Mouse (Mus musculus): Measurements from ENCODE around the gene Akap8l. TPM values are rescaled to one million over a fixed set of nuclear protein-coding genes. Genes with fewer than 3 reads are reported as not detected.

Gene Akap8l
- polyA plus RNA-seq, 1 experiment from 2014 or later: 63.2 TPM

DNA sequence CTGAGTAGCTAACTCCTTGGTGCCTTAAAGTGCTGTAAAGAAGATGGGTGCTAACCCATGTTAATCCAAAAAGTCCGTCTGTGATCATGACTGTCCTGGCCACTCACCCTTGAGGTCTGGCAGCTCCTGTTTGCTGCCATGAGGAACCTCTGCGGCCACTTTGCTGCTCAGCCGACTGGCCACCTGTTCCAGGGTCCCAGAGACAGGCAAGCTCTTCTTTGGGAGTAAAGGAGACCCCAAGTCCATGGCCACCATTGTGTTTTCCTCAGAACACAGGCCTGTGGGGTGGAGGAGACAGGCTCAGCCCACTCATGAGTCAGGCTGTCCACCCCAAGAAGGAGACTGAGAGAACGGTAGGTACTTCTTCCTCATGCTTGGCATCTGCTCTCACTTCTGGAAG is 12.3 kb upstream of the Akap8l start:
- no peak overlapping the region for H3K27ac ChIP-seq
- ATAC-seq (replicated peaks; ENCODE audit: low FRiP score, low read depth): no peak
- WGBS: 85% methylated on average over 4 of the region's 4 CpGs
- H3K9me3 ChIP-seq (replicated peaks; ENCODE audit: low read length): no peaks in the 10 kb centered on the region
- H3K27me3 ChIP-seq (ENCODE audit: insufficient read depth, low read length): no peaks in the 10 kb centered on the region
- DNase-seq (ENCODE audit: low spot score): no peak
- H3K4me1 ChIP-seq (replicated peaks; ENCODE audit: insufficient read depth, low read length): peaks cover 8% of the 10 kb centered on the region
- peak overlapping the region; percentile 75; the same call in 1 of the 2 replicates for H3K4me3 ChIP-seq (replicated peaks; ENCODE audit: low read depth, low read length)
- H3K4me2 ChIP-seq (ENCODE audit: low read length): peak overlapping the region; percentile 89
- H3K9ac ChIP-seq (ENCODE audit: low read depth, low read length): peak overlapping the region; percentile 96; the same call in 1 of the 2 replicates
- peaks cover 35% of the 10 kb centered on the region for H3K36me3 ChIP-seq (ENCODE audit: insufficient read depth, low read length)
- no peak for TF ChIP-seq CTCF (IDR thresholded peaks at IDR 0.05; ENCODE audit: low read depth)

DNA sequence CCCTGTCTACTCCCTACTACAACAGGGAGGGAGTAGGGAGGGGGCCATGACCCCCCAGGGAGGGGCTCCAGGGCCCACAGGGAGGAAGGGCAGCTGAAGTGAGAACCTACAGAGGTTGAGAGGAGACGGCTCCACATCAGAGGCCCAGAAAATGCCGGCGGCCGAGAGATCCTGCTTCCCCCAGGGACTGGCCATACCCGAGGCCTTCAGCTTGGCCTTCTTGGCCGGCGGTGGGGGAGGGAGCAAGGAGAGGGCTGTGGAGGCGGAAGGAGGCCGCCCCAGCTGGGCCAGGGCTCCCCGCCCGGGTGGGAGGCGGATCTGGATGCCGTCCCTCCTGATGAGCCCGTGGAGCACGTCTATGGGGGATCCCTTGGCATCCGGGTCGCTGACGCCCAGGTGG is 9.5 kb upstream of the Akap8l start:
- peaks cover 61% of the 10 kb centered on the region for H3K36me3 ChIP-seq (ENCODE audit: insufficient read depth, low read length)
- H3K9ac ChIP-seq (ENCODE audit: low read depth, low read length): no peak overlapping the region
- peaks cover 8% of the 10 kb centered on the region for H3K4me1 ChIP-seq (replicated peaks; ENCODE audit: insufficient read depth, low read length)
- DNase-seq (ENCODE audit: low spot score) (no peak), ATAC-seq (replicated peaks; ENCODE audit: low FRiP score, low read depth) (no peak)
- H3K27me3 ChIP-seq (ENCODE audit: insufficient read depth, low read length): no peaks in the 10 kb centered on the region
- no peak overlapping the region for H3K4me3 ChIP-seq (replicated peaks; ENCODE audit: low read depth, low read length)
- no peak overlapping the region for H3K4me2 ChIP-seq (ENCODE audit: low read length)
- H3K9me3 ChIP-seq (replicated peaks; ENCODE audit: low read length): no peaks in the 10 kb centered on the region
- 91% methylated on average over 11 of the region's 18 CpGs for WGBS
- H3K27ac ChIP-seq: no peak overlapping the region
- TF ChIP-seq CTCF (IDR thresholded peaks at IDR 0.05; ENCODE audit: low read depth): no peak

DNA sequence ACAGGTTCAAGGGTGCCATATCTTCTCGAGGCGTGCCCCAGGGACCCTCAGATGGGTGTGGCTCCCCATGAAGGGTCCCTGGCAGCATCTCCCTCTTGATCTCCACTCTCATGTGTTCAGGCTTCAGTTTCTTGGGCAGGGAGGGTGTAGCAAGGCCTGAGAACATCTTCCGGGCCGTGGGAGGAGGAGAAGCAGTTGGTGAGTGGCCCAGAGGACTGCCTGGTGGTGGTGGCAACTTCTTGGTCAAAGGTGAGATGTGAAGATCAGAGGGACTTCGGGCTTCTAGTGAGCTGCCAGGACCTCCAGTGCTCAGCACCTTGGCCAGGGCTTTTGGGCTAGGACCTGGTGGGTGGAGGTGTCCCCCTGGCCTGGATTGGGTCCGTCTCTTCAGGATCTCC is 8.5 kb upstream of the Akap8l start:
- WGBS: 91% methylated on average over 6 of the region's 6 CpGs
- Histone ChIP-seq H3K27me3 (ENCODE audit: insufficient read depth, low read length) (no peaks in the 10 kb centered on the region), H3K4me1 (replicated peaks; ENCODE audit: insufficient read depth, low read length) (peaks cover 8% of the 10 kb centered on the region), H3K9ac (ENCODE audit: low read depth, low read length) (no peak overlapping the region), H3K4me2 (ENCODE audit: low read length) (no peak overlapping the region), H3K4me3 (replicated peaks; ENCODE audit: low read depth, low read length) (no peak overlapping the region), H3K36me3 (ENCODE audit: insufficient read depth, low read length) (peaks cover 66% of the 10 kb centered on the region), H3K9me3 (replicated peaks; ENCODE audit: low read length) (no peaks in the 10 kb centered on the region), H3K27ac (no peak overlapping the region)
- ATAC-seq (replicated peaks; ENCODE audit: low FRiP score, low read depth): no peak
- DNase-seq (ENCODE audit: low spot score): no peak
- no peak for TF ChIP-seq CTCF (IDR thresholded peaks at IDR 0.05; ENCODE audit: low read depth)

DNA sequence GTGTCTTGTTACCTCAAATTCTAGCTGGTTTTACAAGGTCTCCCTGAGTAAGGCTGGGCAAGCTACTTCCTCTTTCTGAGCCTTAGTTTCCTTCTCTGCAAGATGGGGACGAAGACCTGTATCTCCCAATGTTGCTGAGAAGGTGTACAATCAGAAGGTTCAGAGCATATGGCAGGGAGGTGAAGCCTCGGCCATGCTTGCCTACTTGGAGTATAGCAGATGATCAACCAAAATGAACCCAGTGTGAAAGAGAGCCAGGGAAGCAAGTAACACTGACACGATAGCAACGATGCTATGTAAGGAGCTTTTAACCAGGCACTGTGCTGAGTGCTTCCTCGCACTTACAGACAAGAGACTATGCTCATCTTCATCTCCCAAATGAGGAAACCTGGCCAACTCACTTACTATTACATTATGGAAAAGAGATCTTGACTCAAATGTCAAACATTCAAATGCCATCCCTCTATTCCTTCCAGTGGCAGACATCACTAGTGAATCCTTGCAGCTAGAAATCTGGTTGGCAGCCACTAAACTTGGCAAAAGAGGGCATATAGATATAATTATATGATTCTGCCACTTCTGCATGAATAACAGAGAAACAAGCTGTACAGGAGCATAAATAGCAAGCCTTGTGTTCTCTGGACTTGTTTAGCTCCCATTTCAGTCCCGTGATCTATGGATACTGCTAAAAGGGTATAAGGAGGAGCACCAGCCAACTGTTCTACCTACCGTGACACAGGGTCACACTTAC is 8.0 kb upstream of the Akap8l start:
- Histone ChIP-seq H3K9ac (ENCODE audit: low read depth, low read length) (no peak overlapping the region), H3K4me3 (replicated peaks; ENCODE audit: low read depth, low read length) (no peak overlapping the region), H3K36me3 (ENCODE audit: insufficient read depth, low read length) (peaks cover 66% of the 10 kb centered on the region), H3K9me3 (replicated peaks; ENCODE audit: low read length) (no peaks in the 10 kb centered on the region), H3K27me3 (ENCODE audit: insufficient read depth, low read length) (no peaks in the 10 kb centered on the region), H3K4me2 (ENCODE audit: low read length) (no peak overlapping the region), H3K27ac (no peak overlapping the region), H3K4me1 (replicated peaks; ENCODE audit: insufficient read depth, low read length) (peaks cover 7% of the 10 kb centered on the region)
- no peak for DNase-seq (ENCODE audit: low spot score)
- ATAC-seq (replicated peaks; ENCODE audit: low FRiP score, low read depth): no peak
- WGBS: 94% methylated on average over 7 of the region's 7 CpGs
- no peak for TF ChIP-seq CTCF (IDR thresholded peaks at IDR 0.05; ENCODE audit: low read depth)

DNA sequence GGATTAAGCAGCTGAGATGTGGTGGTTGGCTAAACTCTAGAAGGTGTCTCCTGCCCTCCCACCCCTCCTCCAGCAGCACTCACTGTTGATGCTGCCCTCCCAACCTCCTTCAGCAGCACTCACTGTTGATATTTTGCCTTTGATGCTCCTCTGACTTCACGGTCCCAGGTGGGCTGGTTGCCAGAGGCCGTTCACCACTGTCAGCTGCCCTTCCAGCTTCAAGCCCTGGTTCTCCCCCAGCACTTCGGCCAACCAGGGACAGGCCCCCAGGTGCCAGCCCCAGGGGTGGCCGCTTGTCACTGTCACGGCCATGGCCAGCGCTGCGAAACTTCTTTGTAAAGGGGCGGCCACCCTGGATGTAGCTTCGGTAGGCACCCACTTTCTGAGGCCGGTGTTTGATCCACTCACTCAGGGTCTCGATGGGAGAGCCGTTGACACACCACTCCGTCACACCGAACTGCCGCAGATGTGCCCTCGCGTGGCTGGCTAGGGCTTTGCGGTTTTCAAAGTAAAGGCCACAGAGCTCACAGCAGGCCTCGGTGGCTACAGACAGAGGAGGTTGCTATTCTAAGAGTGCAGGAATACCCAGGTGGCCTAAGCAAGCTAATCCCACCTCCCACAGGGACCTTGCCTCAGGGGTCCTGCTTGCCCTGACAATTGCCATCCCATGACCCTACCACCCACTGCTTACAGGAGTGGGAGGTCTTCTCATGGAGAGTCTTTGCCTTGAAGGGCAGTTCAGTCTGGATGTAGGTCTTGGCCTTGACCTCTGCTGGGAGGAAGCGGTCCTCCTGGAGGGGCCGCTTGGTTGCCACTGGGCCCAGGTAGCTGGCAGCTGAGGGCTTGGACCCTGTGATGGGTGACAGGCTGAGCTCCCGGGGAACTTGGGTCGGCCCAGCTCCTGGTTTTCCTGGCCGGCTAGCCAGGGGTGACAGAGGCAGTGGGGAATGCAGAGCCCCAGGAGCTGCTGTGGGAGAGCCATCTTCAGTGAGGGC is 6.7 kb upstream of the Akap8l start:
- Histone ChIP-seq H3K9me3 (replicated peaks; ENCODE audit: low read length) (no peaks in the 10 kb centered on the region), H3K27ac (no peak overlapping the region), H3K27me3 (ENCODE audit: insufficient read depth, low read length) (no peaks in the 10 kb centered on the region), H3K9ac (ENCODE audit: low read depth, low read length) (no peak overlapping the region), H3K4me3 (replicated peaks; ENCODE audit: low read depth, low read length) (no peak overlapping the region), H3K4me2 (ENCODE audit: low read length) (no peak overlapping the region), H3K4me1 (replicated peaks; ENCODE audit: insufficient read depth, low read length) (no peaks in the 10 kb centered on the region), H3K36me3 (ENCODE audit: insufficient read depth, low read length) (peaks cover 66% of the 10 kb centered on the region)
- 86% methylated on average over 24 of the region's 24 CpGs for WGBS
- DNase-seq (ENCODE audit: low spot score) (no peak), ATAC-seq (replicated peaks; ENCODE audit: low FRiP score, low read depth) (no peak)
- no peak for TF ChIP-seq CTCF (IDR thresholded peaks at IDR 0.05; ENCODE audit: low read depth)

DNA sequence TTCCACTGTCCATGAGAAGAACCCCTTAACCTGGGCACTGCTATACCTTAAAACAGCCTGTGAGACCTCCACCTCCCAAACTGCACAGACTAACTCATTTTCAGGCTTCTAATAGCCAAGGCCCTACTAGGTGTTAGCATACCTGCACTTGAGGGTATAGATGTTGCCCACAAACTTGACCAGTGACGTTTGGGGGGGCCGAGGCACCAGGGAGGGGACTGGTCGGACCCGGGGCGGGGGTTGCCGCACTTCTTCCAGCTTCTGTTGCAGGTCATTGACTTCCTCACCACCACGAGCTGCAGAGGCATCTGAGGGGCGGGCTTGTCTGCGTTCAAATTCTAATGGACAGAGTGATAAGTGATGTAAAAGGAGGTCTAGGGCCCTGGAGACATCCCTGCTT is 5.9 kb upstream of the Akap8l start:
- no peak for TF ChIP-seq CTCF (IDR thresholded peaks at IDR 0.05; ENCODE audit: low read depth)
- Histone ChIP-seq H3K4me3 (replicated peaks; ENCODE audit: low read depth, low read length) (no peak overlapping the region), H3K4me1 (replicated peaks; ENCODE audit: insufficient read depth, low read length) (no peaks in the 10 kb centered on the region), H3K9me3 (replicated peaks; ENCODE audit: low read length) (no peaks in the 10 kb centered on the region), H3K27ac (no peak overlapping the region), H3K36me3 (ENCODE audit: insufficient read depth, low read length) (peaks cover 63% of the 10 kb centered on the region), H3K9ac (ENCODE audit: low read depth, low read length) (no peak overlapping the region), H3K27me3 (ENCODE audit: insufficient read depth, low read length) (no peaks in the 10 kb centered on the region), H3K4me2 (ENCODE audit: low read length) (no peak overlapping the region)
- 85% methylated on average over 9 of the region's 9 CpGs for WGBS
- ATAC-seq (replicated peaks; ENCODE audit: low FRiP score, low read depth) (no peak), DNase-seq (ENCODE audit: low spot score) (no peak)
